Mouse (Mus musculus): ENCODE measurements around the gene Zdhhc19. TPM values are rescaled to one million over a fixed set of nuclear protein-coding genes. Genes with fewer than 3 reads are reported as not detected.
A peak's percentile ranks its signal among the peaks of the same experiment; 100 is the strongest.

Zdhhc19 gene
- total and polyA plus RNA-seq, 3 experiments = not detected

DNA sequence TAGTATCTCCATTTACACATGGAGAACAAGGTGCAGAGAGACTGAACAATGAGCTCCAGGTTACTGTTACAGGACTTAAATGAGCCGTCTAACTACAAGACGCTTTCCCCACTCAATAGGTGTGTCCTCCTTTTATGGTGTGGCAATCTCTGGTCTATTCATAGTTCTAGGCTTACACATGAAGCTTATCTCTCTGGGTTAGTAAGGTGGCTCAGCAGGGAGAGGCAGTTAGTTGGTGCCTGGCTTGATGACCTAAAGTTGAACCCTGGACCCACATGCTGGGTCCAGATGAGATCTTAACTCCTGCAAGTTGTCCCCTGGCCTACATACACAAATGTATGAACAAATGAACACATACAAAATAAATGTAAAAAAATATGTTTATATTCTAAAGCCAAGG is 32.6 kb upstream of the Zdhhc19 start:
- Histone ChIP-seq H3K27ac (peak overlapping the region; percentile 42), H3K79me2 (replicated peaks; ENCODE audit: control insufficient read depth, insufficient read depth, low read length) (no peaks in the 10 kb centered on the region), H3K4me1 (ENCODE audit: control insufficient read depth, insufficient read depth, low read length) (peaks cover 2% of the 10 kb centered on the region; the same call in 1 of the 2 replicates), H3K27me3 (ENCODE audit: control insufficient read depth, insufficient read depth, low read length) (no peaks in the 10 kb centered on the region), H3K36me3 (ENCODE audit: control insufficient read depth, insufficient read depth, low read length) (peaks cover 9% of the 10 kb centered on the region), H3K4me3 (no peak overlapping the region), H3K9ac (ENCODE audit: low read depth, low read length) (no peak overlapping the region)
- 54% methylated on average over 2 of the region's 2 CpGs for WGBS
- TF ChIP-seq POLR2A (IDR thresholded peaks at IDR 0.05; ENCODE audit: insufficient read depth, low read depth, low read length) = no peak
- TF ChIP-seq CTCF (IDR thresholded peaks at IDR 0.05) = no peak
- TF ChIP-seq EP300 (IDR thresholded peaks at IDR 0.05; ENCODE audit: insufficient read depth, low read depth, low read length) = no peak
- DNase-seq = no peak
- intact Hi-C loops (cut with DNase I) = loop anchor here (5.0 kb wide), 1 partner anchor 186 kb away; the partner anchor contains the start of gene Rnf168

DNA sequence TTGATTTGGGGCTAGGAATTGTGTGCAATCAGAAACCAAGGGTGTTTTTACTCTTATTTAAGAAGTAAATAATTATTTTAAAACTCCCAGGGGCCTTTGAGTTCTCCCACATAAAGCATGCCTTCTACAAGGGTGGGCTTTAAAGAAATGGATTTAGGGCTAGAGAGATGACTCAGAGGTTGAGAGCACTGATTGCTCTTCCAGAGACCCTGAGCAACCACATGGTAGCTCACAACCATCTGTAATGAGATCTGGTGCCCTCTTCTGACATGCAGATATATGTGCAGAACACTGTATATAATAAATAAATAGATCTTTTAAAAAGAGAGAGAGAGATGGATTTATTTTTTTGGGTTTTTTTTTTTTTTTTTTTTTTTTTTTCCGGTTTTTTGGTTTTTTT is 31.2 kb upstream of the Zdhhc19 start:
- no peaks in the 10 kb centered on the region for H3K79me2 ChIP-seq (replicated peaks; ENCODE audit: control insufficient read depth, insufficient read depth, low read length)
- intact Hi-C loops (cut with DNase I) = loop anchor here (5.0 kb wide), 1 partner anchor 188 kb away; the partner anchor contains the start of gene Rnf168
- TF ChIP-seq EP300 (IDR thresholded peaks at IDR 0.05; ENCODE audit: insufficient read depth, low read depth, low read length) (no peak), CTCF (IDR thresholded peaks at IDR 0.05) (0 out of 2 replicates have a peak, but pooled peaks have one; percentile 9)
- peaks cover 2% of the 10 kb centered on the region; the same call in 1 of the 2 replicates for H3K4me1 ChIP-seq (ENCODE audit: control insufficient read depth, insufficient read depth, low read length)
- no peak overlapping the region for H3K4me3 ChIP-seq
- no peak overlapping the region for H3K27ac ChIP-seq
- WGBS = 0% methylated on average over 1 of the region's 1 CpGs
- DNase-seq = no peak
- no peak overlapping the region for H3K9ac ChIP-seq (ENCODE audit: low read depth, low read length)
- peaks cover 9% of the 10 kb centered on the region for H3K36me3 ChIP-seq (ENCODE audit: control insufficient read depth, insufficient read depth, low read length)
- H3K27me3 ChIP-seq (ENCODE audit: control insufficient read depth, insufficient read depth, low read length) = no peaks in the 10 kb centered on the region

DNA sequence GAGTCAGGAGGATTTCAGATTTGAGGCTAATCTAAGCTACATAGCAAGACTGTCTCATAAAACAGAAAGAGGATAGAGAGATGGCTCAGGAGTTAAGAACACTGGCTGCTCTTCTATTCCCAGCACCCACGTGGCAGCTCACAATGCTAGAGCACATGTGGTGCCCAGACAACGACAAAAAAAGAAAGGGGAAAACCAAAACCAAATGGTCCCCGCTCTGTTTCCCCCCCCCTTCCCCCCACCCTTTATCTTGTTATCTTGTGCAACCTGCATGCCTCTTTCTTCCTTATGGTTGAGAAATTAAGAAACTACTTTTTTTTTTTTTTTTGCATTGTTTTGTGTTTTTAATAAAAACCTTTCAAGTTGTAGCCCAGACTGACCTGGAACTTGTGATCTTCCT is 27.6 kb upstream of the Zdhhc19 start:
- WGBS = 82% methylated on average over 3 of the region's 3 CpGs
- no peak overlapping the region for H3K9ac ChIP-seq (ENCODE audit: low read depth, low read length)
- peaks cover 6% of the 10 kb centered on the region for H3K36me3 ChIP-seq (ENCODE audit: control insufficient read depth, insufficient read depth, low read length)
- TF ChIP-seq EP300 (IDR thresholded peaks at IDR 0.05; ENCODE audit: insufficient read depth, low read depth, low read length) (no peak), POLR2A (IDR thresholded peaks at IDR 0.05; ENCODE audit: insufficient read depth, low read depth, low read length) (no peak), CTCF (IDR thresholded peaks at IDR 0.05) (no peak)
- H3K4me3 ChIP-seq = no peak overlapping the region
- H3K27me3 ChIP-seq (ENCODE audit: control insufficient read depth, insufficient read depth, low read length) = no peaks in the 10 kb centered on the region
- no peak overlapping the region for H3K27ac ChIP-seq
- intact Hi-C loops (cut with DNase I) = no loop called here
- DNase-seq = no peak
- H3K79me2 ChIP-seq (replicated peaks; ENCODE audit: control insufficient read depth, insufficient read depth, low read length) = no peaks in the 10 kb centered on the region
- H3K4me1 ChIP-seq (ENCODE audit: control insufficient read depth, insufficient read depth, low read length) = no peaks in the 10 kb centered on the region

DNA sequence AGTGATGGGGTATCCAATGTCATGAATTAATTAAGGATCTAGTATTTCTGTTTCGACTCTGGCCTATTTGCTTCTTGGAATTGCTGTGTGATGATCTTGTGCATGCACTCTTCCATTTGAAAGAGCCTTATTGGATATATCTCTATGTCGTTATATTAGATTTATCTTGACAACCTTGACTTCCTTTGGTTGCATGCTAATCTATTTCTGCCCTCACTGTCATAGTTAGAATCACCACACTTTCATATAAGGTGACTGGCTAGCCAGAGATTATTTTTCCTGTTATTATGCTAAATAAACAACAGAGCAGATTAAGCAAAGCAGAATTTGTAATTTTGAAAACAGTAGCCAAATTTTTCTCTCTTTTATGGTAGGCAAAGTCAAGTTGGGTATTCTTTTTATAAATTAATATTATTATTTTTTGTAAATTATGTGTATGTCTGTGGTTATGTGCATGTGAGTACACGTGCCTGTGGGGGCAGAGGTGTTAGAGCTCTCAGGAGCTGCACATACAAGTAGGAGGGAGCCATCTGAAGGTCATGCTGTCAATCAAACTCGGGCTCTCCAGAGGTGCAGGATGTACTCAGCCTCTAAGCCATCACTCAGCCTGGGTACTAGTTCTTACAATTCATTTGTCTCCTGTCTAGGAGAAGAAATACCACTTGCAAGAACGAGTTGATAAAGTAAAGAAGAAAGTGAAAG is 26.5 kb upstream of the Zdhhc19 start:
- 58% methylated on average over 5 of the region's 5 CpGs for WGBS
- H3K36me3 ChIP-seq (ENCODE audit: control insufficient read depth, insufficient read depth, low read length) = no peaks in the 10 kb centered on the region
- TF ChIP-seq EP300 (IDR thresholded peaks at IDR 0.05; ENCODE audit: insufficient read depth, low read depth, low read length) (no peak), POLR2A (IDR thresholded peaks at IDR 0.05; ENCODE audit: insufficient read depth, low read depth, low read length) (no peak), CTCF (IDR thresholded peaks at IDR 0.05) (no peak)
- H3K4me3 ChIP-seq = no peak overlapping the region
- H3K9ac ChIP-seq (ENCODE audit: low read depth, low read length) = no peak overlapping the region
- no peaks in the 10 kb centered on the region for H3K27me3 ChIP-seq (ENCODE audit: control insufficient read depth, insufficient read depth, low read length)
- no peak overlapping the region for H3K27ac ChIP-seq
- no peaks in the 10 kb centered on the region for H3K79me2 ChIP-seq (replicated peaks; ENCODE audit: control insufficient read depth, insufficient read depth, low read length)
- DNase-seq = no peak
- no peaks in the 10 kb centered on the region for H3K4me1 ChIP-seq (ENCODE audit: control insufficient read depth, insufficient read depth, low read length)
- intact Hi-C loops (cut with DNase I) = no loop called here

DNA sequence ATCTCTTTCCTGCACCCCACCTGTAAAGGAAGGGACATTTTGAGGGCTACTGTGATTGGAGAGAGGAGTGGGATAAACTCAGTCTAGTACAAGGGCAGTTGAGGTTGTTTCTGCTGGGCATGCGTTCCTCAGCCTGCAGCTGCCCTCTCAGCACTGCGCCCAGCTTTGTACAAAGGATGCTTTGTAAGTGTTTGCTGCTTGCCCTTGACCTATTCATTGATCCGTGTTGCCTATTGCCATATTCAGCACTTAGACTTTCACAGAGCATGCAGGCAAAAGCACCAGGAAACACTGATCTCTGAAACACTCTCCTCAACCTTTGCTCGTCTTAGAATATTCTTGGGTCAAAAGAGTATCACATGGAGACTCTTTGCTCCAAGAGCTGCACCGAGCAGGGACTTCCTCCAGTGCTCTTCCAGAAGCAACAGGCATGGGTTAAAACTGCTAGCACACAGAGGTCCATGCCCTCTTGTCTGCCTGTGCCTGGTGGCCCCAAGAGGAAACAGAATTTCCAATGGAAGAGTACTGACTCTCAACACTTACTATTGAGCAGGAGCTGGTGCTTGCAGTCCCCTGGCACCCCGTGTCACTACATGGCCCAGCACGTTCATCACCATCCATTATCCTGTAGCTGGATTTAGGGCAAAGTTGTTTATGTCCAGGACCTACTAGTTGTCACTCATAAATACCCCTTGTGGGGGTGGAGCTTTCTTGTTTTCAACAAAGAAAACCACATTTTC is 23.6 kb upstream of the Zdhhc19 start:
- H3K36me3 ChIP-seq (ENCODE audit: control insufficient read depth, insufficient read depth, low read length) = no peaks in the 10 kb centered on the region
- no peak overlapping the region for H3K4me3 ChIP-seq
- H3K27me3 ChIP-seq (ENCODE audit: control insufficient read depth, insufficient read depth, low read length) = no peaks in the 10 kb centered on the region
- intact Hi-C loops (cut with DNase I) = no loop called here
- no peaks in the 10 kb centered on the region for H3K4me1 ChIP-seq (ENCODE audit: control insufficient read depth, insufficient read depth, low read length)
- H3K27ac ChIP-seq = no peak overlapping the region
- no peak overlapping the region for H3K9ac ChIP-seq (ENCODE audit: low read depth, low read length)
- WGBS = 91% methylated on average over 7 of the region's 7 CpGs
- no peak for DNase-seq
- H3K79me2 ChIP-seq (replicated peaks; ENCODE audit: control insufficient read depth, insufficient read depth, low read length) = no peaks in the 10 kb centered on the region
- TF ChIP-seq CTCF (IDR thresholded peaks at IDR 0.05) (no peak), POLR2A (IDR thresholded peaks at IDR 0.05; ENCODE audit: insufficient read depth, low read depth, low read length) (no peak), EP300 (IDR thresholded peaks at IDR 0.05; ENCODE audit: insufficient read depth, low read depth, low read length) (no peak)

DNA sequence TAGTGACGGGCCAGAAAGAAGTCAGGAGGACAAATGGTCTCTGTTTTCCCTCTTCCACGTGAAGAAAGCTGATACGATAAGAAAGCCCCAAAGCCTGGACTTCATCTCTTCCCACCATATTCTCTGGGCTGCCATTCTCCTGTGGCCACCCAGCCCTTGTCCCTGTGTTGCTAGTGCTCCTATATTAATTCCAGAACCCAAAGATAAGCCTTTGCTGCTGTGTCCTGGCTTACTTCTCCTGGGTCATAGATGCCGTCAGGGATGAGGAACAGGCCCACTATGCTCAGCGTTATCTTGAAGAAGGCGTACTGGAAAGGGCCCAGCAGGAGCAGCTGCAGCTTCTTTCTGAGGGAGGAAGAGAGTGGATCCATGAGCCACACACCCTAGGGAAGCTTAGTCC is 18.8 kb upstream of the Zdhhc19 start:
- DNase-seq = peak in 1 of 2 experiments; percentile 11
- no peak overlapping the region for H3K4me3 ChIP-seq
- intact Hi-C loops (cut with DNase I) = no loop called here
- H3K36me3 ChIP-seq (ENCODE audit: control insufficient read depth, insufficient read depth, low read length) = no peaks in the 10 kb centered on the region
- no peaks in the 10 kb centered on the region for H3K4me1 ChIP-seq (ENCODE audit: control insufficient read depth, insufficient read depth, low read length)
- TF ChIP-seq CTCF (IDR thresholded peaks at IDR 0.05) (no peak), EP300 (IDR thresholded peaks at IDR 0.05; ENCODE audit: insufficient read depth, low read depth, low read length) (no peak), POLR2A (IDR thresholded peaks at IDR 0.05; ENCODE audit: insufficient read depth, low read depth, low read length) (no peak)
- no peaks in the 10 kb centered on the region for H3K27me3 ChIP-seq (ENCODE audit: control insufficient read depth, insufficient read depth, low read length)
- no peaks in the 10 kb centered on the region for H3K79me2 ChIP-seq (replicated peaks; ENCODE audit: control insufficient read depth, insufficient read depth, low read length)
- no peak overlapping the region for H3K9ac ChIP-seq (ENCODE audit: low read depth, low read length)
- WGBS = 33% methylated on average over 6 of the region's 6 CpGs
- H3K27ac ChIP-seq = no peak overlapping the region
